8 mouse cellular contexts compared by ENCODE assay signal in the genomic region with DNA sequence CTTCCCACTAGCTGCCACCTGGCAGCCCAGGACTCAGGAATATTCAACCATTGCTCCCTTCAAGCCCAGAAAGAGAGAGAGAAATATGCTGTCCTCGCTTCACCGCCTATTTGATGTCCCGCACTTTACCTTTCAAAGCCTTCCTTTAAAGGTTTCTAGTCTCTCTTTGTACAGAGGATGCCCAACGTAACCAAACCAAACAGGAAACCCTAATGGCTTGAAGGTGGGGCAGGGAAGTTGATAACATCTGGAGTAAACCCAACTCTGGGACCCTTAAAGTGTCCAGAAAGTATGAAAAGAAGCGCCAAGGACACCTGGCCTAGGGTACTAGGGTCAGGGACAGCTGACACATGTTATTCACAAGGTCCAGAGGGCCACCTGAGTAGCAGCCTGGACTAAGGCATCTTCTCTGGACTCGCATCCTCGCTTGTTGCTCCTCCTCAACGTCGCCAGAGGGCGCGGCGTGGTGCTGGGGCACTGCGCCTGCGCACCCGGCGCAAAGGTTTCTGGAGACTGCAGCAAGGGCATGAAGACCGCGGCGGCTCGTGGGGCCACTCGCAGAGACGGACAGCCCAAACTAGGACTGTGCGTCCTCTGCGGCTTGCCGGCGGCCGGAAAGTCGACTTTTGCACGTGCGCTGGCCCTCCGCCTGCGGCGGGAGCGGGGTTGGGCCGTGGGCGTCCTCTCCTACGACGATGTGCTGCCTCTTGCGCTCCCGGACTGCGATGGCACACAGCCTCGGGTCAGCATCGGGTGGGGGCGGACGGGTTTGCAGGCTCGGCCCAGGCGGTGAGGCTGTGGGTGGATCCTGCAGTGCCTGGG. TPM values are rescaled to one million over a fixed set of nuclear protein-coding genes. Genes with fewer than 3 reads are reported as not detected.
DNase-seq lines count a peak whose midpoint lies in the region; ATAC-seq and TF ChIP-seq lines count a peak whose summit lies in the region.

A gene (plus strand): TSS at position 494 of the 822 bp plus-strand sequence.

- ATAC-seq in kidney, embryonic 14.5 days (ENCODE audit: low FRiP score, low TSS enrichment) = peak; percentile 97
- peak; percentile 93 for ATAC-seq in limb, embryonic 15.5 days (ENCODE audit: insufficient number of reproducible peaks, low FRiP score, low TSS enrichment, low read depth)

- peak within 1 kb of the TSS; percentile 55 for H3K4me2 ChIP-seq in kidney, embryonic 14.5 days (replicated peaks; ENCODE audit: low read depth, low read length)
- peak within 1 kb of the TSS; percentile 64 for H3K4me2 ChIP-seq in limb, embryonic 15.5 days

- peak; percentile 44; the same call in 1 of the 2 replicates for TF ChIP-seq CTCF in bone marrow macrophage, adult 2 months (IDR thresholded peaks at IDR 0.05; ENCODE audit: low read depth, low read length)
- TF ChIP-seq CTCF in embryonic fibroblast, embryonic 13.5 days (IDR thresholded peaks at IDR 0.05; ENCODE audit: borderline replicate concordance, insufficient read depth, low read length) = peak; percentile 95

- H3K27me3 ChIP-seq in kidney, embryonic 14.5 days (ENCODE audit: control insufficient read depth, insufficient read depth, low read length) = no peaks in the 10 kb centered on the region
- no peaks in the 10 kb centered on the region for H3K27me3 ChIP-seq in limb, embryonic 15.5 days

- TF ChIP-seq POLR2A in bone marrow macrophage, adult 2 months (IDR thresholded peaks at IDR 0.05; ENCODE audit: borderline replicate concordance, low read depth, low read length) = no peak
- peak; percentile 95 for TF ChIP-seq POLR2A in embryonic fibroblast, embryonic 13.5 days (IDR thresholded peaks at IDR 0.05; ENCODE audit: low read depth, low read length)

- H3K27ac ChIP-seq in bone marrow macrophage, adult 2 months (ENCODE audit: insufficient read depth, low read depth, low read length) = peak within 1 kb of the TSS; percentile 68
- peak within 1 kb of the TSS; percentile 86 for H3K27ac ChIP-seq in embryonic fibroblast, embryonic 13.5 days (ENCODE audit: insufficient read depth, low read length)
- H3K27ac ChIP-seq in kidney, embryonic 14.5 days (ENCODE audit: low read depth, low read length) = peak within 1 kb of the TSS; percentile 96
- H3K27ac ChIP-seq in limb, embryonic 15.5 days = peak within 1 kb of the TSS; percentile 95

- DNase-seq in A20 (ENCODE audit: low read depth, low spot score) = peak; percentile 93
- peak; percentile 91 to 92 for DNase-seq in heart, adult 9 months (ENCODE audit: low spot score in 2 of 2)
- DNase-seq in monocyte, adult 2 months (ENCODE audit: low read depth in 1 of 2, low spot score in 2 of 2) = peak; percentile 54 to 78
- DNase-seq in spleen, postnatal 36 days (ENCODE audit: low spot score in 2 of 2) = peak; percentile 85 to 86

- peak within 1 kb of the TSS; percentile 93 for H3K9ac ChIP-seq in kidney, embryonic 14.5 days (ENCODE audit: low read depth, low read length)
- H3K9ac ChIP-seq in limb, embryonic 15.5 days = peak within 1 kb of the TSS; percentile 86

- peaks cover 4% of the 10 kb centered on the region; the same call in 1 of the 2 replicates for H3K36me3 ChIP-seq in kidney, embryonic 14.5 days (ENCODE audit: control insufficient read depth, insufficient read depth, low read length)
- no peaks in the 10 kb centered on the region for H3K36me3 ChIP-seq in limb, embryonic 15.5 days

- no peaks in the 10 kb centered on the region for H3K9me3 ChIP-seq in kidney, embryonic 14.5 days (ENCODE audit: control insufficient read depth, low read length)
- no peaks in the 10 kb centered on the region for H3K9me3 ChIP-seq in limb, embryonic 15.5 days

- peak within 1 kb of the TSS; percentile 82 for H3K4me3 ChIP-seq in bone marrow macrophage, adult 2 months (ENCODE audit: insufficient read depth, low read length)
- peak within 1 kb of the TSS; percentile 57 for H3K4me3 ChIP-seq in embryonic fibroblast, embryonic 13.5 days (ENCODE audit: insufficient read depth, low read length)
- H3K4me3 ChIP-seq in kidney, embryonic 14.5 days (ENCODE audit: low read length) = peak within 1 kb of the TSS; percentile 60
- peak within 1 kb of the TSS; percentile 66 for H3K4me3 ChIP-seq in limb, embryonic 15.5 days

- H3K4me1 ChIP-seq in bone marrow macrophage, adult 2 months (ENCODE audit: control insufficient read depth, insufficient read depth, low read length) = peaks cover 11% of the 10 kb centered on the region
- H3K4me1 ChIP-seq in embryonic fibroblast, embryonic 13.5 days (ENCODE audit: control insufficient read depth, insufficient read depth, low read length) = peaks cover 4% of the 10 kb centered on the region; the same call in 1 of the 2 replicates
- 0 out of 2 replicates have a peak, but pooled peaks cover 6% of the 10 kb centered on the region for H3K4me1 ChIP-seq in kidney, embryonic 14.5 days (ENCODE audit: control insufficient read depth, insufficient read depth, low read length)
- H3K4me1 ChIP-seq in limb, embryonic 15.5 days = no peaks in the 10 kb centered on the region; the same call in 1 of the 2 replicates

- 6% methylated on average over 46 of the region's 47 CpGs for WGBS in kidney, embryonic 14.5 days
- WGBS in limb, embryonic 15.5 days = 4% methylated on average over 47 of the region's 47 CpGs

RNA-seq across cellular contexts. Expression of the gene that starts here (rescaled TPM):
- polyA plus RNA-seq in bone marrow macrophage, adult 2 months (2012; ENCODE audit: insufficient read depth, insufficient read length, missing spikeins) = 19.7 and 22.4 TPM in 2 replicates
- polyA plus RNA-seq in embryonic fibroblast, embryonic 13.5 days (2011; ENCODE audit: insufficient read length, low read depth, missing spikeins) = 41.4 and 44.2 TPM in 2 replicates
- polyA plus RNA-seq in kidney, embryonic 14.5 days (2014; fragmentation: Nextera tagmentation; extraction: Ambion mirVana) = 65.1 and 76.9 TPM in 2 replicates
- 64.4 and 65.9 TPM in 2 replicates for polyA plus RNA-seq in limb, embryonic 15.5 days (2015; fragmentation: Nextera tagmentation; extraction: Ambion mirVana)

Comparison
In these comparisons a context has a peak if more than half of its experiments do, and no peak if none do; other contexts are left out.
1. Peak in every context shown above with its lines: DNase-seq, ATAC-seq, H3K4me3 ChIP-seq and H3K27ac ChIP-seq.